Mouse (Mus musculus): ENCODE results near the gene E030018B13Rik. TPM values are rescaled to one million over a fixed set of nuclear protein-coding genes. Genes with fewer than 3 reads are reported as not detected.

The E030018B13Rik gene
- not detected in 2 replicates for polyA plus RNA-seq (2015; fragmentation: Nextera tagmentation; extraction: Ambion mirVana)

DNA sequence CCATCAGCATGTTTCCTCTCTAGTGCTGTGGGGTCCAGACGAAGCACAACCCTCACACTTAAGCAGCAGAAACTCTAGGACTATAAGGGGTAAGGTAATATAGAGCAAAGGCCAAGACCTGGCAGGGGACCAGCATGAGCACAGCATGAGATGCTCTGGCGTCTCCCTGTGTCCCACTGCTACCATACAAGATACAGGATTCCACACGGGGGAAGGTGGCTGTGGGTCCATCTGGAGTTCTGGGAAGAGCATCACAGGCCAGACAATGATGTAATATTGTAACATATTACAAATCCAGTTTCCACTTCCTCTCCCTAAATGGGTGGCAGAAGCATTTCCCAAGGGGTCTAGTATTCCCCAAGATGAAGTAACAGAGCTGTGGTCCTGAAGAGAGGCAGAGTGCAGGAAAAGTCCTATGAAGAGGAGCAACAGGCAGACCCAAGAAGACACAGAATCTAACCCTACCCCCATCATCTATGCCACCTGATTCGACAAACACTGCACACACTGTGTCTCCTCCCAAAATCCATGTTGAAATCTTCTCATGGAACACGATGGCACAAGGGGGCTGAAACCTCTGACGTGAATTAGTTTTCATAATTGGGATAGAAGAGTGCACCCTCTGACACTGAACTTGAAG is at the start of gene E030018B13Rik:
Gene E030018B13Rik, plus strand, starts transcription at position 590 of the 640 bp plus-strand sequence.
- Histone ChIP-seq H3K4me1 (ENCODE audit: control insufficient read depth, insufficient read depth, low read depth, low read length) (peaks cover 18% of the 10 kb centered on the region), H3K4me3 (ENCODE audit: low read length) (no peak within 1 kb of the TSS), H3K4me2 (ENCODE audit: low read length) (no peak within 1 kb of the TSS), H3K27ac (ENCODE audit: low read depth, low read length) (no peak within 1 kb of the TSS), H3K9me3 (ENCODE audit: control insufficient read depth, low read length) (no peaks in the 10 kb centered on the region), H3K36me3 (ENCODE audit: control insufficient read depth, insufficient read depth, low read length) (no peaks in the 10 kb centered on the region), H3K27me3 (replicated peaks; ENCODE audit: control insufficient read depth, insufficient read depth, low read length) (no peaks in the 10 kb centered on the region), H3K9ac (ENCODE audit: low read depth, low read length) (no peak within 1 kb of the TSS)
- ATAC-seq: no peak
- WGBS: 89% methylated on average over 6 of the region's 6 CpGs

DNA sequence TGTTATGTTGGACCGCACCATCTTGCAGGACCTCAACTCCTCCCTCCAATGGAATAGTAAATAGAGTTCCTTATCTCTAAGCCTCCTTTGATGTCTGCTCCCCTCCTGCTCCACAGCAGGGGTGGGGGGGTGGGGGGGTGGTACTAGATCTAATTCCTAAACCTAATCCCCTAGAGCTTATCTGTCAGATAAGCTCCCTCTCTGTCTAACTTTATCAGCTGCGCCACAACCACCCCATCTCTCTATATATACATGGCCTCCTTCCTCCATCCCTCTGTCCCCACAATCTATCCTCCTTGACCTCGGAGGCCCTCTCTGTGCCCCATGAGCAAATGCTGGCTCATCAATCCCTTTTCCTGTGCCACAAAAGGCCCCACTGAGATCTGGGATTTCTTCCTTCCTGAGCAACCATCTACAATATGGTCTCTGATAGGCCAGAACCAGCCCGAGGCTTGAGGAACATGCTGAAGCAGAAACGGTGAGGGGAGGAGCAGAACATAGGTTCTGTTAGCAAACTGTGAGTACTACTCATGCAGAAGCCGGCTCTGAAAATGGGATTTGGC is 48.2 kb upstream of the E030018B13Rik start:
- H3K4me3 ChIP-seq (ENCODE audit: low read length): no peak overlapping the region
- no peaks in the 10 kb centered on the region for H3K36me3 ChIP-seq (ENCODE audit: control insufficient read depth, insufficient read depth, low read length)
- H3K9me3 ChIP-seq (ENCODE audit: control insufficient read depth, low read length): no peaks in the 10 kb centered on the region
- H3K4me1 ChIP-seq (ENCODE audit: control insufficient read depth, insufficient read depth, low read depth, low read length): no peaks in the 10 kb centered on the region
- H3K4me2 ChIP-seq (ENCODE audit: low read length): no peak overlapping the region
- no peaks in the 10 kb centered on the region for H3K27me3 ChIP-seq (replicated peaks; ENCODE audit: control insufficient read depth, insufficient read depth, low read length)
- no peak overlapping the region for H3K9ac ChIP-seq (ENCODE audit: low read depth, low read length)
- WGBS: 80% methylated on average over 6 of the region's 6 CpGs
- H3K27ac ChIP-seq (ENCODE audit: low read depth, low read length): no peak overlapping the region
- ATAC-seq: no peak

DNA sequence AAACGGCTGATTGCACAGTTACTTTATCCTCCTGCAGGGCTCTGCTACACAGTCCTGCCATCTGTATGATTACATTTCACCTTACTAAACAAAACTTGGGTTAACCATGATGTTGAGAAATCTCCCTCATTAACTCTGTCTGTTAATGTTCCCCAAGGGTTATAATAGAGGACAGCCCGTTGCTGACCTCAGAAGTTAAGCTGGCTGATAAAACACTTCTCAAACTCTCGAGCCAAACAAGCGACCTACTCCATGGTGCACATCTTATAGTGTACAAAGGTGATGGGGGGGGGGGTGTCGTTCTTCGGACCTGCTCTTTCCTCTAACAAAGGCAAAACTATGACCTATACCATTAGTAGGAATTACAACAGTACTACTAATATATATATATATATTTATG is 45.0 kb upstream of the E030018B13Rik start:
- no peak overlapping the region for H3K27ac ChIP-seq (ENCODE audit: low read depth, low read length)
- no peak overlapping the region for H3K9ac ChIP-seq (ENCODE audit: low read depth, low read length)
- no peaks in the 10 kb centered on the region for H3K27me3 ChIP-seq (replicated peaks; ENCODE audit: control insufficient read depth, insufficient read depth, low read length)
- H3K4me2 ChIP-seq (ENCODE audit: low read length): no peak overlapping the region
- no peaks in the 10 kb centered on the region for H3K4me1 ChIP-seq (ENCODE audit: control insufficient read depth, insufficient read depth, low read depth, low read length)
- 89% methylated on average over 6 of the region's 6 CpGs for whole genome bisulfite sequencing
- H3K4me3 ChIP-seq (ENCODE audit: low read length): no peak overlapping the region
- H3K36me3 ChIP-seq (ENCODE audit: control insufficient read depth, insufficient read depth, low read length): no peaks in the 10 kb centered on the region
- H3K9me3 ChIP-seq (ENCODE audit: control insufficient read depth, low read length): no peaks in the 10 kb centered on the region
- no peak for ATAC-seq

DNA sequence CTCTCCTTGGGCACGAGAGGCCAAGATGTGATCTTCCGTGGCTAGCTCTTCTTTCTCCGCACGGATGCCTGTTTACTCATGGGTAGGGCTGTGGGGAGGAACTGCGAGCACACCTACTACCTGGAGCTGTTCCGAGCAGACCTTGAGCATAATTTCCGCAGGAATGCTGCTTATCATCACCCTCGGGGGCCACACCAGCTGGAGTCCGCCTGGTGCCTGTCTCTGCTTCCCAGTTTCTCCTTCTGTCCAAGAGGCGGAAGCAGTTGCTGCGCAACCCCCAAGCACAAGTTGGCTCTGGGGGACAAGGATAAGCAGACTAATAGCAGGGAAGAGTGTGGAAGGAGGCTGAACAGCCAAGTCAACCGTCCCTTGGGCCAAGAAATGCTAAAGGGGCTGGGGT is 42.8 kb upstream of the E030018B13Rik start:
- 72% methylated on average over 12 of the region's 12 CpGs for WGBS
- Histone ChIP-seq H3K9me3 (ENCODE audit: control insufficient read depth, low read length) (no peaks in the 10 kb centered on the region), H3K4me3 (ENCODE audit: low read length) (no peak overlapping the region), H3K27me3 (replicated peaks; ENCODE audit: control insufficient read depth, insufficient read depth, low read length) (no peaks in the 10 kb centered on the region), H3K27ac (ENCODE audit: low read depth, low read length) (no peak overlapping the region), H3K36me3 (ENCODE audit: control insufficient read depth, insufficient read depth, low read length) (no peaks in the 10 kb centered on the region), H3K4me1 (ENCODE audit: control insufficient read depth, insufficient read depth, low read depth, low read length) (no peaks in the 10 kb centered on the region), H3K9ac (ENCODE audit: low read depth, low read length) (no peak overlapping the region), H3K4me2 (ENCODE audit: low read length) (no peak overlapping the region)
- no peak for ATAC-seq

DNA sequence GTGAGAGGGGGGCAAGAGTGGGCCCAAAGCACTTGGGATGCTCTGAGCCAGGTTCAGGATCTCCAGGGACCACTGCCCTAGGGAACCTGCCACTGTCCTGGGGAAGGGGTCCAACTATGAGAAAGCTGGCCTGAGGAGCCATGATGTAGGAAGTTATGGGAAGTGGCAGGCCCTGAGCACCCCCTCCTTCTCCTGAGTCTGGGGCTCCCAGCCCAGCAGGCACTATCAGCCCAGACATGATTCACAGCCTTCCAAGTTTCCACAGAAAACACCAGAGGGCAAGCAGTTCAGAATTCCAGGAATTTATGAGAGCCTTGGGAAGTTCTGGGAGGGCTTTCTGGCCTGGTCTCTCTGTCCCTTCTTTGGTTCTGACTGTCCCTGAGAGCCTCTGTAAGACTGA is 41.0 kb upstream of the E030018B13Rik start:
- H3K4me2 ChIP-seq (ENCODE audit: low read length): no peak overlapping the region
- no peak for ATAC-seq
- no peaks in the 10 kb centered on the region for H3K27me3 ChIP-seq (replicated peaks; ENCODE audit: control insufficient read depth, insufficient read depth, low read length)
- H3K27ac ChIP-seq (ENCODE audit: low read depth, low read length): no peak overlapping the region
- H3K36me3 ChIP-seq (ENCODE audit: control insufficient read depth, insufficient read depth, low read length): no peaks in the 10 kb centered on the region
- H3K9ac ChIP-seq (ENCODE audit: low read depth, low read length): no peak overlapping the region
- no peaks in the 10 kb centered on the region for H3K9me3 ChIP-seq (ENCODE audit: control insufficient read depth, low read length)
- no peaks in the 10 kb centered on the region for H3K4me1 ChIP-seq (ENCODE audit: control insufficient read depth, insufficient read depth, low read depth, low read length)
- no peak overlapping the region for H3K4me3 ChIP-seq (ENCODE audit: low read length)

DNA sequence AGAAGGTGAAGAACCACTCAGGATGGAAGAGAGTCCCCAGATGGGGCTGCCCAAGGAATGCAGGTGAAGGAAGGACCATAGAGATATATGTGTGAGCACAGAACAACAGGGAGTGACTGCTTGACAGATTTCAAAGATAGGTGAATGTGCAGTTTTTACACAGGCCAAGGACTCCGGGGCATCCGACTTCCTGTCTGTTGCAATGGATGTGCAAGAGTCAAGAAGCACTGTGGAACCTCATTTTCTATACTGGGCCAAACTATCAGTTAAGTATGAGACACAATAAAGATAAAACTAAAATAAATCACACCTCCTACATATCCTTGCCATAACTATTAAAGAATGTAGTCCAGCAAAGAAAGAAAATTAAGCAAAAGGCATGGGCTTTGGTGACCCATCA is 40.0 kb upstream of the E030018B13Rik start:
- H3K4me2 ChIP-seq (ENCODE audit: low read length): no peak overlapping the region
- no peaks in the 10 kb centered on the region for H3K36me3 ChIP-seq (ENCODE audit: control insufficient read depth, insufficient read depth, low read length)
- no peaks in the 10 kb centered on the region for H3K4me1 ChIP-seq (ENCODE audit: control insufficient read depth, insufficient read depth, low read depth, low read length)
- 85% methylated on average over 2 of the region's 2 CpGs for WGBS
- H3K9ac ChIP-seq (ENCODE audit: low read depth, low read length): no peak overlapping the region
- no peak overlapping the region for H3K4me3 ChIP-seq (ENCODE audit: low read length)
- no peaks in the 10 kb centered on the region for H3K27me3 ChIP-seq (replicated peaks; ENCODE audit: control insufficient read depth, insufficient read depth, low read length)
- ATAC-seq: no peak
- H3K27ac ChIP-seq (ENCODE audit: low read depth, low read length): no peak overlapping the region
- no peaks in the 10 kb centered on the region for H3K9me3 ChIP-seq (ENCODE audit: control insufficient read depth, low read length)

DNA sequence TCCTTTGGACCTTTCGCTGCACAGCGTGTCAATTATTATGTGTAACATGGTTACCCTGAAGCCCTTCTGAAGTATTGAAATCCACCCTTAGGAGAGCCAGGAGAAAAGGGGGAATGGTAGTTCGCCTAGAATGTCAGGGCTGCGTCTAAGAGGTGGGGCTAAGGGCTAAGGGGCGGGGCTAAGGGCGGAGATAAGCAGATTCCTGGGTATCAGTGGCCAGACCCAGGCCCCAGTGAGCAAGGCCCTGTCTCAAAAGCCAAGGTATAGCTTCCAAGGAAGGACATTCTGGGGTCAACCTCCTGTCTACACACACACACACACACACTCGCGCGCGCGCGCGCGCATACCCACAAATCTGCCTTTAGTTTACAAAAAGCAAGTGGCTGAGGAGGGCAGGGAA is 39.0 kb upstream of the E030018B13Rik start:
- 31% methylated on average over 14 of the region's 14 CpGs for WGBS
- ATAC-seq: no peak
- no peaks in the 10 kb centered on the region for H3K9me3 ChIP-seq (ENCODE audit: control insufficient read depth, low read length)
- H3K4me3 ChIP-seq (ENCODE audit: low read length): no peak overlapping the region
- H3K4me1 ChIP-seq (ENCODE audit: control insufficient read depth, insufficient read depth, low read depth, low read length): no peaks in the 10 kb centered on the region
- no peak overlapping the region for H3K9ac ChIP-seq (ENCODE audit: low read depth, low read length)
- H3K36me3 ChIP-seq (ENCODE audit: control insufficient read depth, insufficient read depth, low read length): no peaks in the 10 kb centered on the region
- no peak overlapping the region for H3K4me2 ChIP-seq (ENCODE audit: low read length)
- no peak overlapping the region for H3K27ac ChIP-seq (ENCODE audit: low read depth, low read length)
- H3K27me3 ChIP-seq (replicated peaks; ENCODE audit: control insufficient read depth, insufficient read depth, low read length): no peaks in the 10 kb centered on the region

DNA sequence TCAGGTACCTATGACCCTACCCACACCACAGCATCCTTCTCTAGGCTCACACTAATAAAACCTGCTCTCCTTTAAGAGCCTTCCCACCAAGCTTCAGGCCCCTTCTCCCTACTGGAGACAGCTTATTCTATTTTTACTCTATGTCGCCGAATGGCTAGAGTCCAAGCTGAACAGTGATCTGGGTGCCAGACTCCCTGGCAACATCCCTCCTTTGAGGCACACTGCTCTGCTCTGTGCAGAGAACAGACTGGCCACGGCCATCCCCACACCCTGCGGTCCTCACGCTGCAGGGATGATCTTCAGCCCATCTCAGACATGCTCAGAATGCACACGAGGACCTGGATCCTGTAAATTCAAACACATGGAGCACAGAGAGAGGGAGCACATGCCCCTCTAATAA is 37.1 kb upstream of the E030018B13Rik start:
- no peak overlapping the region for H3K27ac ChIP-seq (ENCODE audit: low read depth, low read length)
- no peak overlapping the region for H3K4me3 ChIP-seq (ENCODE audit: low read length)
- 82% methylated on average over 6 of the region's 6 CpGs for WGBS
- H3K4me1 ChIP-seq (ENCODE audit: control insufficient read depth, insufficient read depth, low read depth, low read length): no peaks in the 10 kb centered on the region
- H3K4me2 ChIP-seq (ENCODE audit: low read length): no peak overlapping the region
- no peaks in the 10 kb centered on the region for H3K36me3 ChIP-seq (ENCODE audit: control insufficient read depth, insufficient read depth, low read length)
- H3K9me3 ChIP-seq (ENCODE audit: control insufficient read depth, low read length): no peaks in the 10 kb centered on the region
- no peaks in the 10 kb centered on the region for H3K27me3 ChIP-seq (replicated peaks; ENCODE audit: control insufficient read depth, insufficient read depth, low read length)
- no peak overlapping the region for H3K9ac ChIP-seq (ENCODE audit: low read depth, low read length)
- ATAC-seq: peak; percentile 60

DNA sequence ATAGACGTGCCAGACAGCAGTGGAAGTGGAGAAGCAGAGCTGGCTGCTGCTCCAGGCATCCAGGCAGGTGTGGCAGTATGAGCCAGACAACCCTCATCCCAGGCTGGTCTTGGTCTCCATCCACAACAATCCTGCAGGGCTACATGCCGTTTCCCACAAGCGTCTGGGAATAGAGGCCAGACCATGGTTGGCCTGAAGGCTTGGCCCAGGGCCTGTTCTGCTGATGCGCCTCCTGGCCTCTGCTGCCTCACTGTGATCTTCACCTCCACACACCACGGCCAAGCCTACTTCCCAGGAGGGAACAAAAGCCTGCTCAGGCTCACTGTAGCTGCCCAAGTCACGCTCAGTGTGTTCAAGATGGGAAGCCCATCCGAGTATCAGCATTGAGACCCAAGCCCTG is 33.9 kb upstream of the E030018B13Rik start:
- H3K9me3 ChIP-seq (ENCODE audit: control insufficient read depth, low read length): no peaks in the 10 kb centered on the region
- H3K4me2 ChIP-seq (ENCODE audit: low read length): no peak overlapping the region
- no peak overlapping the region for H3K9ac ChIP-seq (ENCODE audit: low read depth, low read length)
- 0 out of 2 replicates have a peak, but pooled peaks have one; percentile 19 for ATAC-seq
- H3K4me1 ChIP-seq (ENCODE audit: control insufficient read depth, insufficient read depth, low read depth, low read length): no peaks in the 10 kb centered on the region
- no peak overlapping the region for H3K4me3 ChIP-seq (ENCODE audit: low read length)
- H3K36me3 ChIP-seq (ENCODE audit: control insufficient read depth, insufficient read depth, low read length): no peaks in the 10 kb centered on the region
- WGBS: 86% methylated on average over 7 of the region's 7 CpGs
- H3K27ac ChIP-seq (ENCODE audit: low read depth, low read length): no peak overlapping the region
- no peaks in the 10 kb centered on the region for H3K27me3 ChIP-seq (replicated peaks; ENCODE audit: control insufficient read depth, insufficient read depth, low read length)

Measured in hindbrain, embryonic 16.5 days (tissue).